Mouse (Mus musculus) spleen, adult 2 months (tissue): ENCODE results near the gene Asb15.

Experiments
- CTCF ChIP-seq: fragments of 200-500 bp; IDR thresholded peaks from 2 replicates; pipeline ENCODE4 v1.5.1; 2011; ENCODE audit warnings: mild to moderate bottlenecking, inconsistent platforms; ENCODE audit not compliant: insufficient read depth, insufficient read length, insufficient replicate concordance; ENCODE audit errors: extremely low read depth
- POLR2A ChIP-seq: fragments of 200-500 bp; IDR thresholded peaks from 2 replicates; pipeline ENCODE4 v1.6.1; 2011; ENCODE audit warnings: low read depth, low read length, inconsistent platforms

GRCm38 (mm10) chr6:24585431-24586310 is 57.7 kb downstream of the Asb15 start:
- TF ChIP-seq POLR2A (no peak), CTCF (no peak)
